Mouse (Mus musculus): ENCODE measurements at regions not wholly inside any gene's neighbourhood (a gene's known extent, or its start where the extent isn't known, plus 50 kb on each side); places are given as distances from the start of the nearest gene placed in this dataset.

- TF ChIP-seq POLR2A (IDR thresholded peaks at IDR 0.05; ENCODE audit: low read depth, low read length) (no peak), CTCF (IDR thresholded peaks at IDR 0.05; ENCODE audit: extremely low read depth, insufficient read depth, insufficient read length, insufficient replicate concordance) (no peak)
These were observed 193.7 kb downstream of the Xxylt1 start for GRCm38 (mm10) chr16:30887536-30887935.

Data from spleen, adult 2 months (tissue).